Mouse (Mus musculus): ENCODE measurements around the gene Mex3a.
"Not testable (repeated sequence)": the region's sequence is repeated elsewhere in the genome, so short reads cannot be mapped to it uniquely, and the experiment has no call there.

Mex3a gene

DNA sequence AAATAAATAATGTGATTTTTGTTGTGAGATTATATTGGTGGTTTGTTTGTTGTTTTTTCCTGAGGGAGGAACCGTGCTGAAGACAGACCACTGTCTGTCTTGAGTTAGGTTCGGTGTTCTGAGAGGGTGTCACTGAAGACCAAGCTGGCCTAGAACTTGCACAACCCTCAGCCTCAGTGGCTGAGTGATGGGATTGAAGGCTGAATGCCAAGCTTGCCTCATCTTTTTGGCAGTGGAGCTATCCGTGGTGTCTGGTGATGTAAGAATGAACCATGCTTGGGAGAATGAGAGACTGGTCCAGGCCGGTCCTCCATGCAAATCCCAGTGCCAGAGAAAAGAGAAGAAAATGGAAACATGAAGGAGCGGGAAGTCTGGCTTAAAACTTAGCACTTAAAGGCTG, 37.5 kb downstream of the Mex3a start:
- no peak for DNase-seq (ENCODE audit: low read depth)

DNA sequence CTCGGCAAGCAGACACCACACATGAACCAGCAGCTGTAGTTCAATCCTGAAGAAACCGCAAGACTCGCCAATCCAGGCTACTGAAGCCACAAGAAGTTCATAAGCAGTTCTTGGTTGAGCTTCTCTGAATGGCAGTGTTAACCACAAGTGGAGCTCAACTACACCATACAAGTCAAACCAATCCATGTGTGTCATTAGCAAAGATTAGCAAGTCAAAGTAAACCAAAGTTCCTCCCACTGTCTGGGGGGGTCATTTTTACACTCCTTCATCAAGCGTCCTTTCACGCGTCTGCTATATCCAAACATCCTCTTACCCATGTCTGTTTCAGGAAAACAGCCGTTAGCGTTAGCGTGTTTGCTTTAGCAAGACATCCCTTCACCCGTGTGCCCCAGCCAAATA, 38.1 kb downstream of the Mex3a start:
- no peak for DNase-seq (ENCODE audit: low read depth)

DNA sequence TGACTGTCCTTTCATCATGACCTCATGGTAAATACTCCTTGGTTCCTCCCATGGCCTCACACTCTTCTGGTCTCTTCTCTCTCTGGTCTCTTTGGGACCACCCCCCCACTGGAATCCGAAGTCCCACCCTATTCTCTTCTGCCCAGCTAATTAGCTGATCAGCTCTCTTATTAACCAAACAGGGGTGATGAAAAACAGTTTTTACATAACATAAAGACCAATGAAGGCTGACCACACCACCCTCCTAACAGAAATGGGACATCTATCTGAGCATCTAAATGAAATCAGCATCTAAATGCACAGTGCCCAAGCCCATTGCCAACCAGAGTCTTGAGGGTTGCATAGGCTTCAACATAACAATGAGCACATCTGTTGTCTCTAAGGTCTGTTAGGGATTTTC, 39.7 kb downstream of the Mex3a start:
- no peak for DNase-seq (ENCODE audit: low read depth)

DNA sequence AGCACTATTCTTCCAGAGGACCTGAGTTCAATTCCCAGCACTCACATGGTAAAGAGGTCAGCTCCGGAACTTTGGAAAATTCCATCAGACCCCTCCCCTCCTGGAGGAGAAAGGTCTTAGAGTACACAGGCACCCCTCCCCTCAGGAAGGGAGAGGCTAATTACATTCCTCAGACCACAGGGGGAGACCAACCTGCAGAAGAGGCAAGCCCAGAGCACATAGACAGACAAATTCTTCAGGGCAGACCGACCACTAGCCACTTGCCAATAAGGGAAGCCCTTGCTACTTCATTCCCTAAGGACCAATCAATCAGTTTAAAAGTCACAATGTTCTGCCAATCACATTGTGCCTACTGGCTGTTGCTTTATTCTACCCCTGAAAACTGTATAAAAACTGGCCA, 40.6 kb downstream of the Mex3a start:
- no peak for DNase-seq (ENCODE audit: low read depth)

DNA sequence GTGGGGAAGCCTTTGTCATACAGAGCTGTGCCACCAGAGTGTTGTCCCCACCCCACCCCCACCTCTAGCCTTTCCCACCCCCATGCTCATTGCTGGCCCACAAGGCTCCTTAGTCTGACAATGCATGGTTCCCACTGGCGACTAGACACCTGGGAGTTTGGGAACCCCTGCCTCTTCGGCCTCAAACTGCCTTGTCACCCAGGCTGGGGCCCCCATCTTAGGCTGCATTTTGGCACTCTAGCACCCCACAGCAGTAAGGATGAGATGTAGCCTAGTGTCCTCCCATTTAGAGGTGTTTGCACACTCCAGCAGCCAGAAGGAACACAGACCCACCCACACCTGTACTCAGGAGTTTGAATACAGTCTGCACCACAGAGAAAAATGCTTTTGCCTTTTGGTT, 41.6 kb downstream of the Mex3a start:
- no peak for DNase-seq (ENCODE audit: low read depth)

DNA sequence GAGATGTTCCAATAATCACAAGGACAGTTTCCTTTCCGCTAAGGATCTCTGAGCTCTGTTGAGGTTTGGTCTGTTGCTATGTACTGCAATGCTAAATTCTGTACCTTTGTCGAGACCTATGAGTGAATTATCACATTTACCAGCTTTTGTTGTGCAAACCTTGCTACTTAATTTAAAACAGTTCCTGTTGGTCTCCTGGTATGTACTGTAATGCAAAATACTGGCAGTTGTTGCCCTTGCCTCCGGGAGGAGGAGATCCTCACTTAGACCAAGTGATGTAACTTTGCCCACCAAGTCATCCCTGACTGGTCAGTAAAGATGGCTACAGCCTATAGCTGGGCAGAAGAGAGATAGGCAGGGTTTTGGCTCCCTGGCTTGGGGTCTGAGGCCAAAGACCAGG, 43.3 kb downstream of the Mex3a start, which contains the start of gene Ssr2:
TSS of gene Ssr2 (plus strand) at position 337 of the 400 bp plus-strand sequence.
- no peak for DNase-seq (ENCODE audit: low read depth)

DNA sequence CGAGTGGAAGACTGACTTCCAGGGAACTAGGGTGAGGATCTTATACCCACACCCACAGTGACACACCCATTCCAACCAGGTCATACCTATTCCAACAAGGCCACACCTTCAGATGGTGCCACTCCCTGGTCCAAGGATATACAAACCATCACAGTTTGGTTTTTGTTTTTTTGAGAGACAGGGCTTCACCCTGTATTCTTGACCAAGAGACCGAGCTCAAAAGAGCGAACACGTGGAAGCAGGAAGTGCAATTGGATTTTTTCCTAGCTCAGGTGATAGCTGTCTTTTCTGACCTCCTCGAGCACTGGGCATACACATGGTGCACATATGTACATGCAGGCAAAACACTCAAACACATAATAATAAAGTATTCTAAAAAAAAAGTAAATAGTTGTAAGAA, 45.7 kb downstream of the Mex3a start:
- DNase-seq (ENCODE audit: low read depth): not testable (repeated sequence)

DNA sequence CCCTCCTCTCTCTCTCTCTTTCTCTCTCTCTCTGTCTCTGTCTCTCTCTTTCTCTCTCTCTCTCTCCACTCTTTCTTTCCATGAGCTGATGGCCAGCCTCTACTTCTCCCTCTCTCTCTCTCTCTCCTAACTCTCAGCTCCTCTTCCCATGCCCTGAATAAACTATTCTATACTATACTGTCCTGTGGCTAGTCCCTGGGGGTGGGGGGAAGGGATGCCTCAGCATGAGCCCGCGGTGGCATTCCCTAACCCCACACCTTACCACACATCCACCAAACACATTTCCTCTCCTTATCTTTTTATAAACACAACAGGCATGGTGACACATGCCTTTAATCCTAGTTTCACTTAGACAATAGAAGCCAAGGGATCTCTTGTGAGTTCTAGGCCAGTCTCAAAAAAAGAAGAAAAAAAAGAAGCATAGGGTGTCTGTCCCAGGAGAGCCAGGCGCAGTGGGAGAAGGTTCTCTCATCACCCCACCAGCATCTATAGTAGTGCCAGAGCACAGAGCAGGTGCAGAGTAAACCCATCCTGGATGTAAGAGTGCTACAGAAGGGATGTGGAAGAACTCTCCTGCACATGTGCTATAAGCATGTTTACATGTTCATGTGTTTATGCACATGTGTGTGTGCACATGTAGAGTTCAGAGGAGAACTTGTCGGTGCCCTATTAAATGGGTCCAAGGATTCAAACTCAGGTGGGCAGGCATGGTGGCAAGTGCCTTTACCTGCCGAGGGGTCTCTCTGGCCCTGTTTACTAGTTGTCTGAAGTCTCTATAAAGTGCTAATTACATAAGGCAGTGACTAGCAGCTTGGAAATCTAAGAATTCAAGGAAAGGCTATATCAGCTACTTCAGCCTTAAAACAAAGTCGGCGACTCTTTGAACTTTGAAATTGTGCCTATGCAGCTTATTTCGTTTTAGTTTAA, 46.6 kb downstream of the Mex3a start:
- DNase-seq (ENCODE audit: low read depth): no peak

DNA sequence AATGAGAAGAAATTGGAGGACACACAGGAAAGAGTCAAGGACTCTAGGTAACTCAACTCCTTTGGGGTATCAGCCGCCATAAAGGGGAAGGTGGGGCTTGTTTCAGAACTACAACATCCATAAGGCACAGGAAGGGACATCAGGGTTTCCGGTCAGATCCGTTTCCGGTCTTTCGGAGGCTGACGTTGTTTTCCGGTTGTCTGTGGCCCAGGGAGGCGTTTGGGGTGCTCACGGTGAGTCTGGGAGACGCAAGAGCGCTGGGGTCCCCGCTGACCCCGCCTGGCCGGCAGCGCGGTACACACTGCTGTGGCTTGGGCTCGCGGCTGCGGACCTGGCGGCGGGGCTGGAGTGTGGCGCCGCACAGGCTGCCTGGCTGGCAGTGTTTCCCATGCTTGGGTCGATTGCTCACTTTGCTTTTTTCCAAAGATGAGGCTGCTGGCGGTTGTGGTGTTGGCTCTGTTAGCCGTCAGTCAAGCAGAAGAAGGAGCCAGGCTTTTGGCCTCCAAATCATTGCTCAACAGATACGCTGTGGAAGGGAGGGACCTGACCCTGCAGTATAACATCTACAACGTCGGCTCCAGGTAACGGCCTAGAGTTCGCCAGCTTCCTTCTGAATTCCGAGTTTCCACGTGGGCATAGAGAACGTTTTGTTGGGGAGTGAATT, 47.4 kb downstream of the Mex3a start:
- DNase-seq (ENCODE audit: low read depth): peak; percentile 91

DNA sequence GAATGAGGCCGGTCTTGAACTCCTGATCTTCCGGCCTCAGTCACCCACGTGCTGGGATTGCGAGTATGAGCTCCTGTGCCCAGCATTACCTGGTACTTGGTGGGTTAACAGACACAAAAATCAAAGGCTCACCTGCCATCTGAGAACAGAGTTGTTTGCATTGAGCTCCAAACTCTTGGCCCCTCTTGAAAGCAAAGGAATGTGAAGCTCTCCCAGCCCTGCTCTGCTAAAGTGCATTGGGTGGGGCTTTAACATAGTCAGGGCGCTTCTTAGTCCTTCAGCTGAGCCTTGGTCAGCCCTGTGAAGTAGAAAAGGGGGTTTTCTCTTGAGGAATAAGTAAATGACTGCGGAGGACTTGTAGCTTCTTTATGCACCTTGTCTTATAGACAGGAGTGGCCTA, 53.6 kb downstream of the Mex3a start:
- DNase-seq (ENCODE audit: low read depth): no peak

DNA sequence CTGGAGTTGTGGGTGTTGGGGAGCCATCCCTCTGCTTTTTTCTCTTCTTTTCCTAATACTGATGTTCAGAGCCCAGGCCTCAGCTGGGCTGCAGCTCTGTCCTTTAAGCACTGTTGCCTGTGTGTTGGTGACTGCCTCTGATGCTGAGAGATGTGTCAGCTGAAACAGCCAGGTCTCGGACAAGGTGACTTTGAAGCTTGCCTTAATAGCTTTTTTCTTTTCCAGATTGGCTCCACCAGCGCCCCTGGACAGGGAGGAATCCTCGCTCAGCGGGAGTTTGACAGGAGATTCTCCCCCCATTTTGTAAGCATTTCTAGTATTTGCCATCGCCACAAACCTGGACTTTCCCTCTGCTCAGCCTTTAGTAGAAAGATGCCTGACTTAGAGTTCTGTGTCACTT, 54.4 kb downstream of the Mex3a start:
- DNase-seq (ENCODE audit: low read depth): no peak

DNA sequence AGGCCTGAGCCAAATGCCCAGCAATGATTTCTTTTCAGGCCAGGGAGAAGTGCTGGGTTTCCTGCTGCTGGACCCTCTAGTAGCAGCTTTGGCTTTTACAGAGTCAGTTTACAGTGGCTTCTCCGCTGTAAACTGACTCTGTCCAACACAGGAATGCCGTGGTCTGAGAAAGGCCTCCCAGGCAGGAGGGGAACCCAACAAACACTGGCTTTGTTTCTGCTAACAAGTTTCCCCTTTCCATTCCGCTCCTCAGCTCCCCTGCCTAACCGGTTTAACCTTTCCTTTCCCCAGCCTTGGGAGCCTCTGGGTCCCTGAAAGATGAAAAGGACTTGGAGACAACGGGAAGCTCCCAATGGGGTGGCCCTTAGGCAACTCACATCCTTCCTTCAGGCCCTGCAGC, 58.1 kb downstream of the Mex3a start:
- no peak for DNase-seq (ENCODE audit: low read depth)
